Mouse (Mus musculus) gastrocnemius, adult 18-20 months (tissue): ENCODE measurements around the gene Ubtd1. TPM values are rescaled to one million over a fixed set of nuclear protein-coding genes. Genes with fewer than 3 reads are reported as not detected.

ENCODE experiments used
- DNase-seq: peaks from one replicate; pipeline ENCODE4 v3.0.0; 2021; ENCODE audit warnings: low spot score
- total RNA-seq, 2 experiments: library from RNA; stranded (reverse); gene quantifications; 2 replicates each; pipeline ENCODE4 v1.2.3; 2021

Gene Ubtd1
- total RNA-seq, 2 experiments from 2014 or later: 15.5 to 17.3 TPM

- DNase-seq: no peak
Observed at GRCm38 (mm10) chr19:42019011-42019522, 37.5 kb downstream of the Ubtd1 start.

- no peak for DNase-seq
Observed at GRCm38 (mm10) chr19:42021681-42022541, 40.3 kb downstream of the Ubtd1 start.

GRCm38 (mm10) chr19:42022542-42022848 lies 40.9 kb downstream of the Ubtd1 start:
- DNase-seq: peak; percentile 53

DNA sequence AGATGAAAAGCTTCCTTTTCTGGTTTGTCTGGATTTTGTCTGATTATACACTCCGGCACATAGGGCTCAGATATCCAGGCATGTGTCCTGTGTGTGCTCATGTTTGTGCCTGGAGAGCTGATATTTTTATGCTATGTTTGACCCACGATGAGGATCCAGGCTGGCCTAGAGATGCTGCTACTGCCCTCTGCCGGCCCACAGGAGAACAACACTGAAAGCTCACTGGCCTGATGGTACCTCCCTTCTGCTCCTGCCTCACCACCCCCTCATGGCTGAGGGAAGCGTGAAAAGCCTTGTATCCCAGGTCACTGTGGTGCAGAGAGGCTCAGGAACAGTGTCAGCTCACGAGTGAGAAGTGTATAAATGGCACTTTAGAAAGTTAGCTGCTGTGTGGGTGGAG lies 44.6 kb downstream of the Ubtd1 start:
- peak; percentile 86 for DNase-seq

DNA sequence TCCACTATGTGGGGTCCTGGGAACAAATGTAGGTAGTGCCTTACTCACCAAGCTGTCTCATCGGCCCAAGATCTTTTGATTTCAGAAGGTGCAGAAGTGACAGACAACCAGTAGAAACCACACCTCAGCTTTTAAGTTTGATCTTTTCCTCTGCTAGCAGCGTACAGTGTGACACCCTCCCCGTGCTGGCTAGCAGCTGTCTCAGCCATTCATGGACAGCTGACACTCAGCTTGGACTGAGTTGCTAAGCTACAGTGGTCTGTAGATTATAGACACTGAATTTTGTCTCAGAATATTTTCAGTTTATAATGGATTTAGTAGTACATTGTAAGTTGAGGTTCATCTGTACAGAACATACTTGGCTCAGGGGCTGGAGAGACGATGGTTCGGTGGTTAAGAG lies 49.5 kb downstream of the Ubtd1 start:
- DNase-seq: no peak

- DNase-seq: peak; percentile 25
Observed at GRCm38 (mm10) chr19:42033611-42034010, 52.0 kb downstream of the Ubtd1 start.

DNA sequence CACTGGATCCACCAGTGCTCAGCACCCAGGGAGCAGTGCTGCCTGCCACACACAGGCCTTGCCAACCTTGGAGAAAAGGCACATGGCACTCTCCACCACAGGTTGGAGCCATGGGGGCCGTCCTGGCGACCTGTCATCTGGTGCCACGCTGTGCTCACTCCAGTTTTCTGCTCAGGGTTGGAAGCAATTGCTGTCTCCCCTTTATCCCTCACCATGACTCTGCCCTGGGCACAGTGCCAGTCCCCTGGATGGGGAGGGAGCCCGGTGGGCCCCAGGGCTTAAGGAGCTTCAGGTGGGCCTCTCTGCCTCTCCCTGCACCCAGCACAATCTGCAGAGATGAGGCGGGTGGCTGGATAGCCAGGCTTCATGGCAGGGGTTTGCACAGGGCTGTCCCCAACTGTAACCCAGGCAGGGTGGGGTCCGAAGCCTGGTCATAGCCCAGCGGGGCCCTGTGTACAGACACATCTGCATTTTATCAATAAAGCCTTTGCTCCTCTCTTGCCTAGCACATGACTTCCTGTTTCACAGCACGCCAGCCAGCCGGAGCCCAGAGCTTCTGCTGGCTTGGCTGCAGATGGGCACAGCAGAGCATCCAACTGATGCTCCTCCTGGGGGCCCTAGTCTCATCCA lies 52.7 kb downstream of the Ubtd1 start:
- DNase-seq: no peak

- peak; percentile 29 for DNase-seq
Observed at GRCm38 (mm10) chr19:42034881-42035455, 53.4 kb downstream of the Ubtd1 start.

GRCm38 (mm10) chr19:42035456-42036248 lies 54.1 kb downstream of the Ubtd1 start, which contains the start of gene Ankrd2:
Ankrd2 (plus strand) TSS chr19:42036000.
- DNase-seq: peak; percentile 85

- no peak for DNase-seq
Observed at GRCm38 (mm10) chr19:42036357-42036756, 54.8 kb downstream of the Ubtd1 start.

DNA sequence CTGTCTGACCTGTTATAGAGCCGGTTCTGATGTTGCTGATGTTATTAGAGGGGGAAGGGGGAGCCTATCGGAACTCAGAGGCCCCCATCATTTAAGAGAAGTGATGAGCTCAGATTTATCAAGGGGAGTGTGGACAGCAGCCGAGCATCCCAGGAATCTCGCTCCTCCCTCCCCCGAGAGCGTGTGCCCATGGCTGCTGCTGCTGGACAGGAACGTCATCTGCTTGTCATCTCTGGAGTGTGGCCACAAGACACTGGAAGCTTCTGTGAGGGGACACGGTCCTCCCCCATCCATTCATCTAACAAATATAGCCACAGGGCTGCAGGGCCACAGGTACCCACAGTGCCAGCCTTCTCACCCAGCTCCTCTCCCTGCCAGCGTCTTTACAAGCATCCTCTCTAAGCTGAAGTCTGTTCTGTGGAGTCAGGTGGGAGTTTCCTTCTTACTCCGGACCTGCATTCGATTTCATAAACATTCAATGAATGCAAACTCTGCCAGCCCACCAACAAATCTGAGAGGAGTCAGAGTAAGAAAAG lies 55.7 kb downstream of the Ubtd1 start:
- DNase-seq: no peak

DNA sequence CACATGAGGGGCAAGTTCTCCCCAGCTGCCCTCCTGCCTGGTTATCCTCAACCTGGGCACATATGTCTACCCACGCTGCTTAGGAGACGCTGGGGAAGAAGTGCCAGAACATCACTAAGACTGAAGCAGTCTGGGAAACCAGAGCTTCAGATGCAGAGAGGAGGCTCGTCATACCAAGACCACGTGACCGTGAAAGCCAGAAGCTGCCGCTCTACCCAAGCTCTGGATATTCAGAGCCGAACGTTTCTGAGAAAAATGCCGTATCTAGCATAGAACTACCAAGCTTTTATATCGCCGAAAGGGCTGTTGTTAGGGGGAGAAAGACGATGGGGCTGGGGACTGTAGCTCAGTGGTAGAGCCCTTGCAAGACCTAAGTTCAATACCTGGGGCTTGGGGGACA lies 56.7 kb downstream of the Ubtd1 start:
- DNase-seq: no peak

- no peak for DNase-seq
Observed at GRCm38 (mm10) chr19:42043988-42044387, 62.4 kb downstream of the Ubtd1 start.

DNA sequence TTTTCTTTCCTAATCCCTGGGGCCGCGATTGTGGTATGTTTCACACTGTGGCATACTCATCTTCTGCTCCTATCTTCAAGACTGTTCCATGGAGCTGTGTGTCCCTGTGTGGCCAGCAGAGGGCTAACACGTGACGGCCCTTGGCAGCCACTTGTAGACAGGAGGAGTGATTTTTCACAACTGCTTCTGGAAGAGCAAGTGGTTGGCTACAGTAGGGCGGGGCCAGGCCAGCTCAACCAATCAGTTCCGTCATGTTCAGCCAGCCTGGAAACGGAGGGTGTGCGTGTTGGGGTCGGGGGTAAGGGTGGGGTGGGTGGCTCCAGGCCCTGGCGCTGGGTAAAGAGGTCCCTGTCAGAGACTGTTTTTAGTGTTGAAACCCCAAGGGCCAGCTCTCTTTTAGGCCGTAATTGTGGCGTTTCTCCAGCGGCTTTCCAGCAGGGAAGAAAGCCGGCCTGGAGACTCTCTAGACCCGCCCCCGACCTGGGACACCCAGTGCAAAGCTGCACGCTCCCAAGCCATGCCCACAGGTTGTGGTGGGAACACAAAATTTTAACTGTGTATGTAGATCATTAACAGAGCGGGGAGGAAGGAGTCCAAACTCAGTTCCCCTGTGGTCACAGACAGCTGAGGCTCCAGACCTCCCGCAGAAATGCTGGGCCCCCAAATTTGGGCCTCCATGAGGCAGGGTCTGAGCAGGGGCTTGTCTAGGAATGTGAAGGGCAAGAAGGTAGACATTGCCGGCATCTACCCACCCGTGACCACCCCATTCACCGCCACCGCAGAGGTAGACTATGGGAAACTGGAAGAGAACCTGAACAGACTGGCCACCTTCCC lies 63.9 kb downstream of the Ubtd1 start, which contains the start of gene Hoga1:
Gene Hoga1 (plus strand): TSS at position 342 of the 834 bp plus-strand sequence.
- DNase-seq: peak; percentile 90

GRCm38 (mm10) chr19:42050251-42050650 lies 68.7 kb downstream of the Ubtd1 start:
- DNase-seq: no peak

- no peak for DNase-seq
Observed at GRCm38 (mm10) chr19:42051351-42051750, 69.8 kb downstream of the Ubtd1 start.

DNA sequence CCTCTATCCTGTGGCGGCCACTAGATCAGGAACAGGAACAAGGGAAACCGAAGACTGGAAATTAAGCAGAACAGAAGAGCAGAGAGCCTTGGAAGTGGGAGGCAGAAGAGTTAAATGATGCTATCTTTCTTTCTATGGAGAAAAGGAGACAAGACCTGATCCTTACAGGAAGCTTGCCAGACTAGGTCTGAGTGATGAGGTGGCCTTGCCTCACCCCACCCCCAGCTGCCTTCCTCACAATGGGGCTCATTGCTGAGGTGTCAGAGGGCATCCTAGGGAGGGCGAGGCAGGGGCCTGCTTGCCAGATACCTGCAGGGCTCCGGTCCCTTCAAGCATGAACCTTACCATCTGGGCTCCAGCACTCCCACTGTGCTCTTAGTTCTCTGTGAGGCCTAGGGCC lies 70.4 kb downstream of the Ubtd1 start, which contains the start of gene 4933411K16Rik:
Gene 4933411K16Rik (plus strand): TSS at position 301 of the 400 bp plus-strand sequence.
- no peak for DNase-seq

DNA sequence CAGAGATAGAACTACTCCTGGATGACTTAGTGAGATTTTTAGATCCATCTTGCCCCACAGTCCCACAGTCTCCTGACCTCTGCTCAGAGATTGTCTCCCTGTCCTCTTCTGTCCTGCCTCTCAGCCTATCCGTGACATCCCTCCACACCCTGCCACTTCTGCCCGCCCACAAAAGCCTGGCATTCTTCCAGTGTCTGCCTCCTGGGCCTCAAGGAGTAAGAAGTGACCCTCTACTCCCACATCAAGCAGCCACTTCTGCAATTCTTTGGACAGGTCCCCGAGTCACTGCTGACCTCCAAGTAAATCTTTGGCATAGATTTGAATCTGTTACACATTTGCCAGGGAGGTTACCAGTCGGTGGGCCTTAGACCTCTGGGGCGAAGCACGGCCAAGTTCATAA lies 72.7 kb downstream of the Ubtd1 start:
- no peak for DNase-seq

GRCm38 (mm10) chr19:42055881-42056280 lies 74.3 kb downstream of the Ubtd1 start:
- DNase-seq: peak; percentile 74
